Comparison of ENCODE assay signal across 24 mouse cellular contexts in the genomic region with DNA sequence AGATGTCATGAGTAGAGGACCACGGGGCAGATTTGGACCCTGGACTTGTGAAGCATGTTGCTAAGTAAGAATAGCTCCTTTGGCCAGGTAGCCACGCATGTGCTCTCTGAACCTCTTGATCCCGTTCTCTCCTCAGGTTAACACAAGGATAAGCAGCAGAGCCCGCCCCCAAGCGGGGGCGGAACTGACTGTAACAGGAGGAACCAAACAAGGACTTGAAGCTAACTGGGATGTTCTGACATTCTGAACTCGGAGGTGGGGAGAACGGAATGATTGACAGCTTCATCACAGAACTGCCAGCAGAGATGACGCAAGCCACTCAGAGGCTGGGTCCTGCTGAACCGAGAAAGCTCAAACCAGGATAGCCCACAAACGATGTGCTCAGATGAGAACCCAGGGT. TPM values are rescaled to one million over a fixed set of nuclear protein-coding genes. Genes with fewer than 3 reads are reported as not detected.
DNase-seq lines count a peak whose midpoint lies in the region; ATAC-seq and TF ChIP-seq lines count a peak whose summit lies in the region.
"Had no signal": no experiment of that assay in that cellular context is flagged by ENCODE, and none has a peak within 500 bp of the region (broad histone marks: within the 10 kb centered on the region; RNA-seq: fewer than 3 reads in every experiment).

No protein-coding gene starts in this region.

- no peak; the same call in 1 of the 2 replicates for TF ChIP-seq CTCF in intestine, postnatal 0 days (IDR thresholded peaks at IDR 0.05; ENCODE audit: low read depth)

- H3K4me2 ChIP-seq in intestine, postnatal 0 days (replicated peaks; ENCODE audit: low read depth) = no peak overlapping the region
- no peak overlapping the region for H3K4me2 ChIP-seq in intestine, embryonic 16.5 days (ENCODE audit: low read depth, low read length)
- H3K4me2 ChIP-seq in liver, embryonic 16.5 days (ENCODE audit: low read depth, low read length) = no peak overlapping the region
- no peak overlapping the region for H3K4me2 ChIP-seq in midbrain, embryonic 11.5 days
- H3K4me2 ChIP-seq: forebrain, embryonic 12.5 days; heart, embryonic 13.5 days; lung, embryonic 15.5 days; stomach, embryonic 15.5 days had no signal

- intact Hi-C loops in left cerebral cortex, postnatal 25 days (cut with DNase I) = loop anchor here (5.0 kb wide), 1 partner anchor 167 kb away; no protein-coding TSS in a partner anchor

- H3K9me3 ChIP-seq in intestine, postnatal 0 days (ENCODE audit: control insufficient read depth) = no peaks in the 10 kb centered on the region
- no peaks in the 10 kb centered on the region for H3K9me3 ChIP-seq in intestine, embryonic 16.5 days (ENCODE audit: control insufficient read depth, low read length)
- no peaks in the 10 kb centered on the region for H3K9me3 ChIP-seq in liver, embryonic 16.5 days (replicated peaks; ENCODE audit: control insufficient read depth, low read length)
- H3K9me3 ChIP-seq in midbrain, embryonic 11.5 days (ENCODE audit: control insufficient read depth, low read length) = no peaks in the 10 kb centered on the region
- H3K9me3 ChIP-seq: forebrain, embryonic 12.5 days; heart, embryonic 13.5 days; hindbrain, embryonic 10.5 days; lung, embryonic 15.5 days; stomach, embryonic 15.5 days had no signal

- peaks cover 76% of the 10 kb centered on the region for H3K27me3 ChIP-seq in intestine, postnatal 0 days (replicated peaks; ENCODE audit: control insufficient read depth, insufficient read depth, low read length)
- peaks cover 53% of the 10 kb centered on the region for H3K27me3 ChIP-seq in intestine, embryonic 16.5 days (replicated peaks; ENCODE audit: control insufficient read depth, insufficient read depth, low read length)
- peaks cover 57% of the 10 kb centered on the region for H3K27me3 ChIP-seq in liver, embryonic 16.5 days (ENCODE audit: control insufficient read depth, insufficient read depth, low read depth, low read length)
- H3K27me3 ChIP-seq in midbrain, embryonic 11.5 days (ENCODE audit: control insufficient read depth, insufficient read depth, low read length) = no peaks in the 10 kb centered on the region
- H3K27me3 ChIP-seq: Patski had no signal

- H3K27ac ChIP-seq in intestine, postnatal 0 days (ENCODE audit: low read depth, low read length) = no peak overlapping the region
- H3K27ac ChIP-seq in intestine, embryonic 16.5 days (ENCODE audit: low read length) = no peak overlapping the region
- no peak overlapping the region for H3K27ac ChIP-seq in liver, embryonic 16.5 days (ENCODE audit: low read length)
- no peak overlapping the region for H3K27ac ChIP-seq in midbrain, embryonic 11.5 days (ENCODE audit: low read depth, low read length)
- H3K27ac ChIP-seq: forebrain, embryonic 12.5 days; heart, embryonic 13.5 days; hindbrain, embryonic 10.5 days; lung, embryonic 15.5 days; stomach, embryonic 15.5 days had no signal

- no peaks in the 10 kb centered on the region for H3K36me3 ChIP-seq in intestine, postnatal 0 days (ENCODE audit: control insufficient read depth, insufficient read depth)
- H3K36me3 ChIP-seq in intestine, embryonic 16.5 days (ENCODE audit: control insufficient read depth, insufficient read depth, low read length) = no peaks in the 10 kb centered on the region
- H3K36me3 ChIP-seq in liver, embryonic 16.5 days (ENCODE audit: control insufficient read depth, insufficient read depth) = no peaks in the 10 kb centered on the region
- no peaks in the 10 kb centered on the region for H3K36me3 ChIP-seq in midbrain, embryonic 11.5 days (ENCODE audit: control insufficient read depth, insufficient read depth, low read length)
- H3K36me3 ChIP-seq: forebrain, embryonic 12.5 days; heart, embryonic 13.5 days; hindbrain, embryonic 10.5 days; lung, embryonic 15.5 days; stomach, embryonic 15.5 days had no signal

- peak; percentile 93 for DNase-seq in kidney, adult 9 months
- peak; percentile 15 for DNase-seq in telencephalon, adult 2 months (ENCODE audit: low read depth, low spot score)
- DNase-seq in left cerebral cortex, postnatal 25 days (ENCODE audit: low spot score in 2 of 2) = no peak
- no peak for DNase-seq in testis, postnatal 14 days (ENCODE audit: low spot score)
- no peak for DNase-seq in midbrain, embryonic 11.5 days (ENCODE audit: low spot score, missing footprints)
- DNase-seq: adrenal gland, adult 2 months; midbrain, embryonic 14.5 days had no signal

- no peak overlapping the region for H3K4me3 ChIP-seq in intestine, postnatal 0 days (ENCODE audit: low read depth, low read length)
- no peak overlapping the region for H3K4me3 ChIP-seq in intestine, embryonic 16.5 days (ENCODE audit: low read length)
- H3K4me3 ChIP-seq in liver, embryonic 16.5 days (ENCODE audit: low read depth, low read length) = no peak overlapping the region
- no peak overlapping the region for H3K4me3 ChIP-seq in midbrain, embryonic 11.5 days (ENCODE audit: low read depth, low read length)
- H3K4me3 ChIP-seq: forebrain, embryonic 12.5 days; heart, embryonic 13.5 days; hindbrain, embryonic 10.5 days; lung, embryonic 15.5 days; stomach, embryonic 15.5 days had no signal

- 15% methylated on average over 11 of the region's 11 CpGs for WGBS in intestine, postnatal 0 days
- WGBS in intestine, embryonic 16.5 days = 21% methylated on average over 11 of the region's 11 CpGs
- 14% methylated on average over 11 of the region's 11 CpGs for WGBS in liver, embryonic 16.5 days (ENCODE audit: insufficient replicate concordance)
- WGBS in midbrain, embryonic 11.5 days = 32% methylated on average over 11 of the region's 11 CpGs

- no peaks in the 10 kb centered on the region for H3K4me1 ChIP-seq in intestine, postnatal 0 days (replicated peaks; ENCODE audit: control insufficient read depth, insufficient read depth, low read length)
- H3K4me1 ChIP-seq in intestine, embryonic 16.5 days (ENCODE audit: control insufficient read depth, insufficient read depth, low read length) = peaks cover 6% of the 10 kb centered on the region
- peaks cover 5% of the 10 kb centered on the region for H3K4me1 ChIP-seq in liver, embryonic 16.5 days (ENCODE audit: control insufficient read depth, low read depth, low read length)
- peaks cover 6% of the 10 kb centered on the region for H3K4me1 ChIP-seq in midbrain, embryonic 11.5 days (ENCODE audit: control insufficient read depth, insufficient read depth, low read length)

- H3K9ac ChIP-seq in intestine, postnatal 0 days (ENCODE audit: low read depth, low read length) = no peak overlapping the region
- H3K9ac ChIP-seq in intestine, embryonic 16.5 days (ENCODE audit: low read depth, low read length) = no peak overlapping the region
- H3K9ac ChIP-seq in liver, embryonic 16.5 days (ENCODE audit: low read depth, low read length) = no peak overlapping the region
- H3K9ac ChIP-seq in midbrain, embryonic 11.5 days (ENCODE audit: low read length) = no peak overlapping the region
- H3K9ac ChIP-seq: forebrain, embryonic 12.5 days; heart, embryonic 13.5 days; lung, embryonic 15.5 days; stomach, embryonic 15.5 days had no signal

- ATAC-seq in intestine, postnatal 0 days = 0 out of 2 replicates have a peak, but pooled peaks have one; percentile 3
- no peak for ATAC-seq in intestine, embryonic 16.5 days
- peak; percentile 63 for ATAC-seq in liver, embryonic 16.5 days (ENCODE audit: low read depth)
- no peak for ATAC-seq in midbrain, embryonic 11.5 days (ENCODE audit: low FRiP score)
- ATAC-seq: Patski had no signal

RNA-seq across cellular contexts. Expression of a gene that starts 3.9 kb away (rescaled TPM):
- polyA plus RNA-seq in intestine, postnatal 0 days (2015; fragmentation: Nextera tagmentation; extraction: Ambion mirVana) = 18.6 and 20.1 TPM in 2 replicates
- polyA plus RNA-seq in intestine, embryonic 16.5 days (2015; fragmentation: Nextera tagmentation; extraction: Ambion mirVana) = 20.2 and 23.6 TPM in 2 replicates
- polyA plus RNA-seq in liver, embryonic 16.5 days (2015; fragmentation: Nextera tagmentation; extraction: Ambion mirVana) = 3.6 and 4.9 TPM in 2 replicates
- 100 to 1,000 TPM; 317 to 361 TPM for total RNA-seq in left cerebral cortex, postnatal 25 days (2021)
- 59.1 and 60.5 TPM in 2 replicates for polyA plus RNA-seq in midbrain, embryonic 11.5 days (2014; fragmentation: Nextera tagmentation; extraction: Ambion mirVana)

RNA-seq across cellular contexts. Expression of a gene that starts 18.3 kb away (rescaled TPM):
- 2.8 and 3.2 TPM in 2 replicates for polyA plus RNA-seq in intestine, postnatal 0 days (2015; fragmentation: Nextera tagmentation; extraction: Ambion mirVana)
- polyA plus RNA-seq in intestine, embryonic 16.5 days (2015; fragmentation: Nextera tagmentation; extraction: Ambion mirVana) = 3.0 and 3.4 TPM in 2 replicates
- polyA plus RNA-seq in liver, embryonic 16.5 days (2015; fragmentation: Nextera tagmentation; extraction: Ambion mirVana) = 5.9 and 7.5 TPM in 2 replicates
- 10 to 100 TPM; 32.2 to 33.6 TPM for total RNA-seq in left cerebral cortex, postnatal 25 days (2021)
- polyA plus RNA-seq in midbrain, embryonic 11.5 days (2014; fragmentation: Nextera tagmentation; extraction: Ambion mirVana) = 2.0 and 2.3 TPM in 2 replicates

RNA-seq across cellular contexts. Expression of a gene that starts 18.8 kb away (rescaled TPM):
- 36.7 and 48.3 TPM in 2 replicates for polyA plus RNA-seq in intestine, postnatal 0 days (2015; fragmentation: Nextera tagmentation; extraction: Ambion mirVana)
- polyA plus RNA-seq in intestine, embryonic 16.5 days (2015; fragmentation: Nextera tagmentation; extraction: Ambion mirVana) = 62.9 and 68.1 TPM in 2 replicates
- polyA plus RNA-seq in liver, embryonic 16.5 days (2015; fragmentation: Nextera tagmentation; extraction: Ambion mirVana) = 240 and 265 TPM in 2 replicates
- 10 to 100 TPM; 33.3 to 33.4 TPM for total RNA-seq in left cerebral cortex, postnatal 25 days (2021)
- polyA plus RNA-seq in midbrain, embryonic 11.5 days (2014; fragmentation: Nextera tagmentation; extraction: Ambion mirVana) = 6.1 and 8.3 TPM in 2 replicates

RNA-seq across cellular contexts. Expression of a gene that starts 28.8 kb away (rescaled TPM):
- not detected in 2 replicates for polyA plus RNA-seq in intestine, postnatal 0 days (2015; fragmentation: Nextera tagmentation; extraction: Ambion mirVana)
- not detected in 2 replicates for polyA plus RNA-seq in intestine, embryonic 16.5 days (2015; fragmentation: Nextera tagmentation; extraction: Ambion mirVana)
- 0.13 TPM in 1 of 2 replicates, not detected in the other for polyA plus RNA-seq in liver, embryonic 16.5 days (2015; fragmentation: Nextera tagmentation; extraction: Ambion mirVana)
- total RNA-seq in left cerebral cortex, postnatal 25 days (2021) = not detected
- not detected in 2 replicates for polyA plus RNA-seq in midbrain, embryonic 11.5 days (2014; fragmentation: Nextera tagmentation; extraction: Ambion mirVana)
- total RNA-seq: adrenal gland, adult 2 months; common myeloid progenitor, adult 5-6 weeks; gastrocnemius, adult 8-10 months had no signal
- polyA plus RNA-seq: adrenal gland, adult 2 months; embryonic facial prominence, embryonic 14.5 days; forebrain, embryonic 12.5 days; heart, embryonic 13.5 days; hindbrain, embryonic 10.5 days; large intestine, adult 2 months; lung, embryonic 15.5 days; midbrain, embryonic 14.5 days; neural tube, embryonic 11.5 days; Patski; small intestine, adult 2 months; stomach, embryonic 15.5 days; urinary bladder, adult 2 months had no signal

RNA-seq across cellular contexts. Expression of a gene that starts 43.9 kb away (rescaled TPM):
- polyA plus RNA-seq in intestine, postnatal 0 days (2015; fragmentation: Nextera tagmentation; extraction: Ambion mirVana) = 0.63 and 0.84 TPM in 2 replicates
- polyA plus RNA-seq in intestine, embryonic 16.5 days (2015; fragmentation: Nextera tagmentation; extraction: Ambion mirVana) = 0.45 and 0.82 TPM in 2 replicates
- polyA plus RNA-seq in liver, embryonic 16.5 days (2015; fragmentation: Nextera tagmentation; extraction: Ambion mirVana) = 29.6 and 33.7 TPM in 2 replicates
- total RNA-seq in left cerebral cortex, postnatal 25 days (2021) = 1 to 10 TPM in 1 of 2 experiments, not detected in 1; 1.4 TPM
- polyA plus RNA-seq in midbrain, embryonic 11.5 days (2014; fragmentation: Nextera tagmentation; extraction: Ambion mirVana) = 0.07 and 0.34 TPM in 2 replicates
- total RNA-seq: common myeloid progenitor, adult 5-6 weeks; left cerebral cortex, postnatal 10 days had no signal
- polyA plus RNA-seq: hindbrain, embryonic 10.5 days; neural tube, embryonic 11.5 days had no signal

Comparison
In these comparisons a context has a peak if more than half of its experiments do, and no peak if none do; other contexts are left out.
1. ATAC-seq: peak in intestine, postnatal 0 days (single experiment) and liver, embryonic 16.5 days (single experiment); none in intestine, embryonic 16.5 days (single experiment) and midbrain, embryonic 11.5 days (single experiment).
2. DNase-seq: peak in kidney, adult 9 months (single experiment) and telencephalon, adult 2 months (single experiment); none in left cerebral cortex, postnatal 25 days (0 of 2), testis, postnatal 14 days (single experiment) and midbrain, embryonic 11.5 days (single experiment).